Mouse (Mus musculus): ENCODE measurements at regions not wholly inside any gene's neighbourhood (a gene's known extent, or its start where the extent isn't known, plus 50 kb on each side); places are given as distances from the start of the nearest gene placed in this dataset.

GRCm38 (mm10) chr8:88024496-88024895, 65.1 kb upstream of the Zfp423 start:
- H3K9me3 ChIP-seq (ENCODE audit: control insufficient read depth, low read length), result no peaks in the 10 kb centered on the region
- peaks cover 5% of the 10 kb centered on the region; the same call in 1 of the 2 replicates for H3K4me1 ChIP-seq (replicated peaks; ENCODE audit: control insufficient read depth, insufficient read depth, low read length)
- H3K9ac ChIP-seq (replicated peaks; ENCODE audit: low read depth, low read length), result no peak overlapping the region
- no peak overlapping the region for H3K4me2 ChIP-seq (ENCODE audit: low read length)
- H3K36me3 ChIP-seq (ENCODE audit: control insufficient read depth, insufficient read depth), result no peaks in the 10 kb centered on the region
- WGBS, result 83% methylated on average over 14 of the region's 14 CpGs
- no peak for ATAC-seq
- H3K27me3 ChIP-seq (replicated peaks; ENCODE audit: control insufficient read depth, insufficient read depth, low read length), result no peaks in the 10 kb centered on the region
- no peak overlapping the region for H3K27ac ChIP-seq (ENCODE audit: low read length)
- H3K4me3 ChIP-seq (replicated peaks; ENCODE audit: low read length), result no peak overlapping the region

DNA sequence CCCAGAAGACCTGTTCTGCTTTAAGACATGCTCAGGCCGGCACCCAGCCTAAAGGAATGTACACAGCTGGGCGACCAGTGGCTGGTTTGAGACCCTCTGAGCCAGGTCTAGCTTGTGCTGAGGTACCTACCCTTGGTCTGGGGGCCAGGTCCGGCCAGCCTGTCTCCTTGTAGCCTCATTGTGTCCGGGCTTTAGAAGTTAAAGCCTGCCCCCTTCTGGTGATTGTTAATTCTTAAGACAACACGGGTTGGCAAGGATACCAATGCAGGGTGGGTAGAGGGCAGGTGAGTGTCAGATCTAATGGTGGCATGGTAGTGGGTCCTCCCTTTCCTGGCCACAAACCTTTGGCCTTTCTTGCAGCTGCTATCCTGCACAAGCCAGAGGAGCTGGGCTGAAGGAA, 64.0 kb upstream of the Zfp423 start:
- H3K9ac ChIP-seq (replicated peaks; ENCODE audit: low read depth, low read length), result 0 out of 2 replicates have a peak overlapping the region, but pooled peaks have one; percentile 18

GRCm38 (mm10) chr8:88022776-88023385, 63.5 kb upstream of the Zfp423 start:
- Histone ChIP-seq H3K9me3 (ENCODE audit: control insufficient read depth, low read length) (no peaks in the 10 kb centered on the region), H3K4me1 (replicated peaks; ENCODE audit: control insufficient read depth, insufficient read depth, low read length) (peaks cover 5% of the 10 kb centered on the region; the same call in 1 of the 2 replicates), H3K4me3 (replicated peaks; ENCODE audit: low read length) (no peak overlapping the region), H3K4me2 (ENCODE audit: low read length) (no peak overlapping the region), H3K27me3 (replicated peaks; ENCODE audit: control insufficient read depth, insufficient read depth, low read length) (no peaks in the 10 kb centered on the region), H3K36me3 (ENCODE audit: control insufficient read depth, insufficient read depth) (no peaks in the 10 kb centered on the region), H3K27ac (ENCODE audit: low read length) (no peak overlapping the region), H3K9ac (replicated peaks; ENCODE audit: low read depth, low read length) (peak overlapping the region; percentile 1; the same call in 1 of the 2 replicates)
- 48% methylated on average over 16 of the region's 16 CpGs for WGBS
- 0 out of 2 replicates have a peak, but pooled peaks have one; percentile 6 for ATAC-seq

More for the DNA sequence above, 64.0 kb upstream of the Zfp423 start:
- H3K9me3 ChIP-seq (ENCODE audit: control insufficient read depth, low read length), result no peaks in the 10 kb centered on the region
- no peak overlapping the region for H3K27ac ChIP-seq (ENCODE audit: low read length)
- 9% methylated on average over 5 of the region's 5 CpGs for WGBS
- H3K4me2 ChIP-seq (ENCODE audit: low read length), result no peak overlapping the region
- ATAC-seq, result peak; percentile 70
- H3K4me3 ChIP-seq (replicated peaks; ENCODE audit: low read length), result no peak overlapping the region
- no peaks in the 10 kb centered on the region for H3K36me3 ChIP-seq (ENCODE audit: control insufficient read depth, insufficient read depth)
- no peaks in the 10 kb centered on the region for H3K27me3 ChIP-seq (replicated peaks; ENCODE audit: control insufficient read depth, insufficient read depth, low read length)
- peaks cover 5% of the 10 kb centered on the region; the same call in 1 of the 2 replicates for H3K4me1 ChIP-seq (replicated peaks; ENCODE audit: control insufficient read depth, insufficient read depth, low read length)

DNA sequence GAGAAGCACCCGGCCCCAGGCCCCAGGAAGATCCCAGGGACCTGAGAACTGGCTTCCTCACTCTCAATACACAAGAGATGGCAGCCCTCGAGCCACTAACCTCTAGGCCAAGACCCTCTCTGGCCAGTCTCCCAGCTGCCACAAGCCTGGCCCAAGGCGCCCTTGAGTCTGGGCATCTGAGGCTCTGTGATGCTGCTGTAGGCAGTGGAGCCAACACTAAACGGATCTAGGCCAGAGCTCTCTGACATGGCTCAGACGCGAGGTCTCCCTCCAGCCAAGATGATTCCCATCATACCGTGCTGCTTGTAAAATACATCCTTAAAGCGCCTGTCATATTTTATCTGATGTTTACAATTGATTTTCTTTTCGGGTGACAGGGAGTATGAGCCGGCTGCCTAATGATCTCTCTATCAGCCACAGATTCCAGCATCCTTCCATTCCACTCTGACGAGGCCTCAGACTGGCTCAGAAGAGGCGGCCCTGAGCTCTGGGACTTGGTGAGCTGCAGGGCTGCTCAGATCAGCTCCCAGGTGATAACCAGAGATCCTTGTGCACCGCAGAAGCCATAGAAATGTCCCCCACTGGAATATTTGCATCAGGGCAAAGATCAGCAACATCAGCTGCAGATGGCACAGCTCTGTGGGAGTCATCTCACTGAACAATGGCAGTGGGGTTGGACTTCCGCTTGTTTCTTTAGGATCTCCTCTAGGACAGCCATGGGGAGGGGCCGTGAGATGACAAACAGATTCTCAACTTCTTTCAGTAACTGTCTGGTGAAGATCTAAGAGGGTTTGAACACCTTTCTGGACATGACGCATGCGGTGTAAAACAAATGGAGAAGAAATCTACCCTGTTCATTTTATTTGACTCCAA, 60.1 kb upstream of the Zfp423 start:
- ATAC-seq, result no peak
- no peak overlapping the region for H3K27ac ChIP-seq (ENCODE audit: low read length)
- peaks cover 5% of the 10 kb centered on the region; the same call in 1 of the 2 replicates for H3K4me1 ChIP-seq (replicated peaks; ENCODE audit: control insufficient read depth, insufficient read depth, low read length)
- H3K9me3 ChIP-seq (ENCODE audit: control insufficient read depth, low read length), result no peaks in the 10 kb centered on the region
- no peak overlapping the region for H3K9ac ChIP-seq (replicated peaks; ENCODE audit: low read depth, low read length)
- H3K4me3 ChIP-seq (replicated peaks; ENCODE audit: low read length), result no peak overlapping the region
- no peaks in the 10 kb centered on the region for H3K27me3 ChIP-seq (replicated peaks; ENCODE audit: control insufficient read depth, insufficient read depth, low read length)
- no peaks in the 10 kb centered on the region for H3K36me3 ChIP-seq (ENCODE audit: control insufficient read depth, insufficient read depth)
- H3K4me2 ChIP-seq (ENCODE audit: low read length), result no peak overlapping the region
- WGBS, result 81% methylated on average over 17 of the region's 17 CpGs

- Histone ChIP-seq H3K9ac (replicated peaks; ENCODE audit: low read depth, low read length) (no peak overlapping the region), H3K4me2 (ENCODE audit: low read length) (no peak overlapping the region), H3K27ac (ENCODE audit: low read length) (no peak overlapping the region), H3K36me3 (ENCODE audit: control insufficient read depth, insufficient read depth) (no peaks in the 10 kb centered on the region), H3K9me3 (ENCODE audit: control insufficient read depth, low read length) (no peaks in the 10 kb centered on the region), H3K27me3 (replicated peaks; ENCODE audit: control insufficient read depth, insufficient read depth, low read length) (no peaks in the 10 kb centered on the region), H3K4me3 (replicated peaks; ENCODE audit: low read length) (no peak overlapping the region), H3K4me1 (replicated peaks; ENCODE audit: control insufficient read depth, insufficient read depth, low read length) (peaks cover 5% of the 10 kb centered on the region; the same call in 1 of the 2 replicates)
- ATAC-seq, result no peak
- WGBS, result 94% methylated on average over 4 of the region's 4 CpGs
Observed at GRCm38 (mm10) chr8:88018494-88018893, 59.1 kb upstream of the Zfp423 start.

DNA sequence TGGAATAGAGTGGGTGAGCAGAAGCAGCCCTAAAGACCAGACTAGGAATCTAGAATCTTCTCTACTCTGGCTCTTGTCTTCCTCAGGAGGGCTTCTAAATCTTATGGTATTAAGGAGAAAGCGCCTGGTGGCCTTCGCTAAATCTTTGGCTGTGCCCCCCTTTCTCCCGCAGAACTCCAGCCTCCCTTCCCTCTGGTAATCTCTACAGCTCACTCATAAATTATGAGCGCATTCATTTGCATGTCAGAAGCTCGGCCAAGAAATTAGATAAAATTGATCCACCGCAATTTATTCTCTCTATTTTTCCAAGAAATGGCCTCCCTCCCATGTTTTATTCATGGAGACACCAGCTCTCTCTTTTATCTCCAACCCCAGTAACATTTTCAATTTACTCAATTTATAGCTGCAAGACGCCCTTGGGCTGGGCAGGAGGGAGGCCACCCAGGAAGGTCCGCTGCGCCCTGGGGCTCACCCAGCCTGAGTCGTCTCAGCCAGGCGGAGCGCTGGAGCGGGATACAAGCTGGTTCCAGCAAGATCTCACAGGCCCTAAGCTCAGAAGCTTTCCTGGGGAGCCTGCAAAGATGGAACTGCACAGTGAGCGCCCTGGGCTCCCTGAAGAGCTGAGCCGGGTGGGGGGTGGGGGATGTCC, 52.9 kb upstream of the Zfp423 start:
- Histone ChIP-seq H3K9ac (replicated peaks; ENCODE audit: low read depth, low read length) (no peak overlapping the region), H3K27me3 (replicated peaks; ENCODE audit: control insufficient read depth, insufficient read depth, low read length) (no peaks in the 10 kb centered on the region), H3K4me1 (replicated peaks; ENCODE audit: control insufficient read depth, insufficient read depth, low read length) (peaks cover 7% of the 10 kb centered on the region; the same call in 1 of the 2 replicates), H3K36me3 (ENCODE audit: control insufficient read depth, insufficient read depth) (no peaks in the 10 kb centered on the region), H3K4me2 (ENCODE audit: low read length) (no peak overlapping the region), H3K4me3 (replicated peaks; ENCODE audit: low read length) (no peak overlapping the region), H3K27ac (ENCODE audit: low read length) (no peak overlapping the region), H3K9me3 (ENCODE audit: control insufficient read depth, low read length) (no peaks in the 10 kb centered on the region)
- ATAC-seq, result peak; percentile 71
- 36% methylated on average over 15 of the region's 15 CpGs for WGBS

GRCm38 (mm10) chr8:88010566-88010965, 51.2 kb upstream of the Zfp423 start:
- no peak overlapping the region for H3K4me3 ChIP-seq (replicated peaks; ENCODE audit: low read length)
- peaks cover 7% of the 10 kb centered on the region; the same call in 1 of the 2 replicates for H3K4me1 ChIP-seq (replicated peaks; ENCODE audit: control insufficient read depth, insufficient read depth, low read length)
- no peaks in the 10 kb centered on the region for H3K36me3 ChIP-seq (ENCODE audit: control insufficient read depth, insufficient read depth)
- no peak overlapping the region for H3K9ac ChIP-seq (replicated peaks; ENCODE audit: low read depth, low read length)
- ATAC-seq, result no peak
- no peak overlapping the region for H3K27ac ChIP-seq (ENCODE audit: low read length)
- H3K4me2 ChIP-seq (ENCODE audit: low read length), result no peak overlapping the region
- WGBS, result 40% methylated on average over 3 of the region's 3 CpGs
- no peaks in the 10 kb centered on the region for H3K27me3 ChIP-seq (replicated peaks; ENCODE audit: control insufficient read depth, insufficient read depth, low read length)
- no peaks in the 10 kb centered on the region for H3K9me3 ChIP-seq (ENCODE audit: control insufficient read depth, low read length)

GRCm38 (mm10) chr8:88009878-88010277, 50.5 kb upstream of the Zfp423 start:
- no peak overlapping the region for H3K4me2 ChIP-seq (ENCODE audit: low read length)
- H3K9ac ChIP-seq (replicated peaks; ENCODE audit: low read depth, low read length), result no peak overlapping the region
- H3K36me3 ChIP-seq (ENCODE audit: control insufficient read depth, insufficient read depth), result no peaks in the 10 kb centered on the region
- no peaks in the 10 kb centered on the region for H3K9me3 ChIP-seq (ENCODE audit: control insufficient read depth, low read length)
- no peak overlapping the region for H3K4me3 ChIP-seq (replicated peaks; ENCODE audit: low read length)
- H3K27ac ChIP-seq (ENCODE audit: low read length), result no peak overlapping the region
- no peaks in the 10 kb centered on the region for H3K27me3 ChIP-seq (replicated peaks; ENCODE audit: control insufficient read depth, insufficient read depth, low read length)
- WGBS, result 75% methylated on average over 3 of the region's 3 CpGs
- H3K4me1 ChIP-seq (replicated peaks; ENCODE audit: control insufficient read depth, insufficient read depth, low read length), result peaks cover 7% of the 10 kb centered on the region; the same call in 1 of the 2 replicates
- no peak for ATAC-seq
